Mouse (Mus musculus): ENCODE data around the gene Hamp.

GRCm38 (mm10) chr7:30992148-30992547 lies 48.3 kb upstream of the Hamp start:
- TF ChIP-seq CTCF (IDR thresholded peaks at IDR 0.05; ENCODE audit: extremely low read depth, insufficient read length, insufficient replicate concordance, low read depth, low read length) (no peak), POLR2A (IDR thresholded peaks at IDR 0.05; ENCODE audit: low read depth, low read length) (no peak)

Data from small intestine, adult 2 months (tissue).